Mouse (Mus musculus) brain, embryonic 14.5 days (tissue): ENCODE measurements around the gene Nrxn1.

Source experiments
- CTCF ChIP-seq: fragments of 200-500 bp; IDR thresholded peaks from 2 replicates; pipeline ENCODE4 v1.5.1; 2012; ENCODE audit warnings: inconsistent platforms, mild to moderate bottlenecking, moderate library complexity, borderline replicate concordance; ENCODE audit not compliant: insufficient read depth, insufficient read length; ENCODE audit errors: extremely low read depth
- POLR2A ChIP-seq: fragments of 200-500 bp; IDR thresholded peaks from 2 replicates; pipeline ENCODE4 v1.6.1; 2012; ENCODE audit warnings: mild to moderate bottlenecking, inconsistent platforms, borderline replicate concordance; ENCODE audit not compliant: poor library complexity, insufficient read depth, insufficient read length, severe bottlenecking; ENCODE audit errors: extremely low read depth

GRCm38 (mm10) chr17:90376533-90376932 lies 716.3 kb downstream of the Nrxn1 start:
- no peak for TF ChIP-seq POLR2A
- no peak for TF ChIP-seq CTCF
